Mouse (Mus musculus) adrenal gland, adult 2 months (tissue): ENCODE results near the gene Lrrc36. TPM values are rescaled to one million over a fixed set of nuclear protein-coding genes. Genes with fewer than 3 reads are reported as not detected.

Source experiments
- DNase-seq: peaks from one replicate; pipeline ENCODE4 v3.0.0; 2021
- polyA plus RNA-seq: library from polyadenylated mRNA; depleted of rRNA; stranded (reverse); fragments of >200 nt; gene quantifications from 2 replicates; pipeline ENCODE4 v1.2.3, GENCODE M21; 2012
- total RNA-seq, 2 experiments: library from RNA; stranded (reverse); gene quantifications; 2 replicates each; pipeline ENCODE4 v1.2.3; 2021

Gene Lrrc36
- total and polyA plus RNA-seq, 3 experiments = 1.5 to 3.0 (median 2.7) TPM

- no peak for DNase-seq
Measured at GRCm38 (mm10) chr8:105466700-105467291, 53.4 kb downstream of the Lrrc36 start.

GRCm38 (mm10) chr8:105467396-105467985 lies 54.1 kb downstream of the Lrrc36 start:
- no peak for DNase-seq

- no peak for DNase-seq
Measured at GRCm38 (mm10) chr8:105468002-105468720, 54.8 kb downstream of the Lrrc36 start.

DNA sequence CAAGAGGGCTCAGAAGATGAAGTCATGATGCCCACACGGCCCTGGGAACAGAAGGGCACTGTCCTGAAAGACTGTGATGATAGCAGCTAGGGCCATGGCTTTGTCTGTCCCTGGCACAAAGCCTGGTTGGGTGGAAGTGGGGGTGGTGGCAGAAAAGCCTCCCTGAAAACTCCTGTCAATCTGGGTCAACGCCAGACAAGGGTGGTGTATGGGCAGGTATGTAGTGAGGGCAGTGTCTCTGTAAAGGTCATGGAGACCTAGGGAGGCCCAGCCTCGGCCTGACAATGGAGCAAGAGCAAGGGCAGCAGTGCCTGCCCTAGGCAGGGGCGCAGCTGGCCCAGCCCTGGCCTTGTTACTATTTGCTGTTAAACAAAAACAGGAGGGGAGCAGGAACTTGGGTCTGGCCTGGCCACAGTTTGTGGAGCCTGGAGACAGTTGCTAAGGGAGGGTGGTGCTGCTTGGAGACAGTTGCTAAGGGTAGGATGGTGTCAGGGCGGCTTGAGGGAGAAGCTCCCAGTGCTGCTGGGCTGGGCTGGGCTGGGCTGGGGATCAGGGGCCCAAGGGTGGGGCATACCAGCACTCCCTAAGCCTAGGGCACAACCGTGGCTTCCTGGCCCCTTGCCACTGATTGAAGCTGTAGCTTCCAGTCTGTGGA lies 55.8 kb downstream of the Lrrc36 start:
- no peak for DNase-seq

DNA sequence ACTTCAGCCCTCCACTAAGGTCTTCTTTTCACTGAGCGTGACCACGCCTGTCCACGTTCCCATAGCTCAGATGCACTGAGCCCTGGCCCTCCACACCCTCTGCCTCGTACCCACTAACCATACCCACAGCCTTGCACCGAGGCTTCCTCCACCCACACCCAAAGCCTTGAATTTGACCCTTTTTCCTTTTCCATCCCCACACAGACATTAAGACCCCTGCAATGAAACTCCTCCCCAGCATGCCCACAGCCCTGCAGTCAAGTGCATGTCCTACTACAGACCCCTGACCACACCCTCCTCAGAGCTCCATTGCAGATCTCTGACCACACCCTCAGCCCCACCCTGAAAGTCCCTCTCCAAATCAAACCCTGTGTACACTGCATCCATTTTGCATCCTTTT lies 56.4 kb downstream of the Lrrc36 start:
- no peak for DNase-seq

GRCm38 (mm10) chr8:105470262-105470661 lies 56.9 kb downstream of the Lrrc36 start:
- DNase-seq = no peak

DNA sequence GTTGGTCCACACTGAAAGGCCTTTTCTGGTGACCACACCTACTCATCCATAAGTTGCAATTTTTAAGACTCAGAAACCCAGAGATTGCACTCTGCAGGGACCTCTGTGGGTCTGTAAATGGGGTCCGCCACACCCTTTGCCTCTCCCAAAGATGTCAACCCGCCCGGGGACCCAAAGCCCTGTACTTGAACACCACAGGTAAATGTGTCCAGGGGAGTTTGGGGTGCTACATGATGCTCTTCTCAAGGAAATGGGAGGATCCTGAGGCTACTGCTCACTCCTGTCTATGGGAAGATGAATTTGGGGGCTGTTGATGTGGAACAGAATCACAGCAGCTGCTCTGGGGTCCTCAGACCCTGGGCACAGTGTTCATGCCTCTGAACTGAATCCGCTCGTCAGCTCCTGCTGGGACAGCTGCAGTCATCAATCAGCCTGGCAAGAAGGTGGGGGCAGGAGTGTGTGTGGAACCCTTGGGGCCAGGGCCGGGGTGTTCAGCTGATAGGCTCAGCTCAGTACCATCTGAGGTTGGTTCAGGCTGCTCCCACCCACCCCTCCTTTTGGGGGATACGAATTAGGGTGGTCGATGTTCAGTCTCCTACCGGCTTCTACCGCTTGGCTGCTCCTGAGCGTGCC lies 57.4 kb downstream of the Lrrc36 start:
- DNase-seq = no peak

DNA sequence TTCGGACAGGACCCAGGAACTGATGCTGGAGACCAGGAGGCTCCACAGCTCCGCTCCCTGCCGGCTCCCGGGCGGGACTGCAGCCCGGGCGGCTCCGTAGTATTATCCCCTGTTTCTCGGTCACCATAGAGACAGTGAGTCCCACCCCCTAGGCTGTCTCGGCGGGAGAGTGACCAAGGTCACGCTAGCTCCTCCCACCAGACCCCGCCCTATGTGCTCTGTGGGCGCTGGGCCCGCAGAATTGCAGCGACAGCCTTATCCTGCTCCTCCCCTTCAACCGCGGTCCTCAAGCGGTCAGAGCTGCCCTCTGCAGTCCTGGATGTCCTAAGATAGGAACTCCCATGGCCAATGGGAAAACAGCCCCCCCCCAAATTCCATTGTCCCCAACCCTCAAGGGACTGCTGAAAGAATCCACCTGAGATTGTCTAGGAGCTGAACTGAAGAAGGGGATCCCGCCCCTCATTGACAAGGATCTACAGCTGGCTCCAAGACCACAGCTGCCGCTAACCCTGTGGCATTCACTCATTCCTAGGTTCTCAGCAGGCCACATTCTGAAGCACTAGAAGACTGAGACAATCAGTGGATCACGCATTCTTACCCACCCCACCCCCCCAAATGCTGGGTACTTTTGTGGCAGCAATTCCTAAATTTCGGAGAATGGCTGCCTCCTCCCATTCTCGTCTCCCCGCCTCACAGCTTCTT lies 58.1 kb downstream of the Lrrc36 start, which contains the start of gene Tppp3:
TSS of gene Tppp3 (minus strand) at position 213 of the 702 bp plus-strand sequence.
- DNase-seq = peak; percentile 94

DNA sequence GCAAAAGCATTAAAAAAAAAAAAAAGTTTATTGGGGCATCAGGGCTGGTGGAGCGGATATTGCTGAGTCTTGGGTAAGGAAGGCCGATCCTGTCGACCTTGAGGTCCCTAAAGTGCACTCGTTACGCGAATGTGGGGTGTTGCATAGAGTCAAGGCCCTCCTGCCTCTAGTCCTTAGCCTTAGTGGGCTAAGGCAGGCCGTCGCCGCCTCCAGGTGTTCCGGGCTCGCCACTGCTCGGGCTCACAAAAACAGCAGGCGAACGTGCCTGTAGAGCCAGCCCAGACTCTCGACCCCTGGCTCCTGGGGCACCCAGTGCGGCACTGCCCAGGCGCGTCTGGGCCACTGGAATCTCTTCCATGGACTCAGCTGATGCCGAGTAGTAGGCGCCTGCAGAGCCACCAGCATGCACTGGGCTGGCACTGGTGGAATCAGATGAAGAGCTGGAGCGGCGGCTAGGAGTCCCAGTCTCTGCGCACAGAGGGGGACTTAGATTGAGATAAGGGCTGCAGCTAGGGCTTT lies 59.1 kb downstream of the Lrrc36 start:
- no peak for DNase-seq

- no peak for DNase-seq
Measured at GRCm38 (mm10) chr8:105472983-105473382, 59.6 kb downstream of the Lrrc36 start.

- DNase-seq = peak; percentile 62
Measured at GRCm38 (mm10) chr8:105473816-105474606, 60.6 kb downstream of the Lrrc36 start.

GRCm38 (mm10) chr8:105474680-105475079 lies 61.3 kb downstream of the Lrrc36 start:
- no peak for DNase-seq

DNA sequence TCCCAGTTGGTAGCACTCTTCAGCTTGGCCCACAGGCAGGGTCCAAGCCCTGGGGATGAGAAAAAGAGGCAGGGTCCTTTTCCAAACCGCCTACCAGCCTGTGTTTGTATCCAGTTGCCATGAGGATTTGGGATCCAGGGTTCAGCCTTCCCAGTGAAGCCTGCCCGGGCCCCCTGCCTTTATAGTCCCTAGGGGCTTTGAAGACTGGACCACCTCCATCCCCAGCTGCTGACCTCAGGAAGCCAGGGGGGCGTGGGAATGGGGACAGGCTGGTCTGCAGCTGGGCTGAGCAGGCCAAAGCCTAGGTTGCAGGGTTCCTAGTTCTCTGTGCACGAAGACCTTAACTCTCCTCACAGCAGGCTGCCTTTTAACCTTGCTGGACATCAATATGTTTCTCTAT lies 61.9 kb downstream of the Lrrc36 start:
- no peak for DNase-seq

DNA sequence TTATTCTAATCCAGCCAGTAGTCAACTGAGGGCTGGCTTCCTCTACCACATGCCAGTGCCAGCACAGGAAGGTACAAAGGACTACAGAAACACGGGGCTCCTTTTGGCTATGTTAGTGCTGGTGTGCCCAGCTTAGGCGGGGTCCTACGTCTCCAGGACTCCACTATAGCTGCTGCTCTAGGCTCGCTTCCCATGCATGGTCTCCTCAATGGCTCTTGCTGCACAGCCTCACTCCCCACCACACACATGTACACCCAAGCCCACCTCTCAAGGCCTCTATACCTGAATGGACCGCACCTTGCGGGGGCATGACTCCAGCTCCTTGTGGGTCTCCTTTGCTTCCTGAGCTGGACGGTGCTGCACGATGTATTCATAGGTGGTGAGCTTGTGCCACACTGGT lies 62.4 kb downstream of the Lrrc36 start:
- no peak for DNase-seq

GRCm38 (mm10) chr8:105476161-105476560 lies 62.8 kb downstream of the Lrrc36 start:
- DNase-seq = no peak

- peak; percentile 54 for DNase-seq
Measured at GRCm38 (mm10) chr8:105476628-105477413, 63.5 kb downstream of the Lrrc36 start.

- no peak for DNase-seq
Measured at GRCm38 (mm10) chr8:105477792-105478191, 64.4 kb downstream of the Lrrc36 start.

DNA sequence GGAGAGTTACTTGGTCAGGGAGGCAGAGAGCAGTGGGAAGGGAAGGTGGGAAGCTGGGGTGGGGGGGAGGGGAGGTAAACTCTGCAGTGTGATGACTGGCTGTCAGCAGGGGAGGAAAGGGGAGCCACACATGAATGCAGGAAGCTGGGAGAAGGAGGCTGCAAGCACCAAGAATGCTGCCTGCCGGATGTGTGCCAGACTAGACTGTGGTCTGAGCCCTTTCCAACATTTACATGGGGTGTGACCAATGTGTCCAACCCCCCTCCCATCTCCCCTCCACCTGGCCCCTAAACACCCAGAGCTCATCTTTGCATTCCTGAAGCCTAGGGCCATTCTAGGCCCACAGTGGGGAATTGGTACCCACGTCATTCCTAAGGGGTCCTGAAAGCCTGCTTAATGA lies 67.6 kb downstream of the Lrrc36 start:
- no peak for DNase-seq

GRCm38 (mm10) chr8:105481453-105481852 lies 68.1 kb downstream of the Lrrc36 start:
- no peak for DNase-seq

- no peak for DNase-seq
Measured at GRCm38 (mm10) chr8:105482123-105482522, 68.8 kb downstream of the Lrrc36 start.
